Mouse (Mus musculus): Measurements from ENCODE around the gene Gstp2.

DNA sequence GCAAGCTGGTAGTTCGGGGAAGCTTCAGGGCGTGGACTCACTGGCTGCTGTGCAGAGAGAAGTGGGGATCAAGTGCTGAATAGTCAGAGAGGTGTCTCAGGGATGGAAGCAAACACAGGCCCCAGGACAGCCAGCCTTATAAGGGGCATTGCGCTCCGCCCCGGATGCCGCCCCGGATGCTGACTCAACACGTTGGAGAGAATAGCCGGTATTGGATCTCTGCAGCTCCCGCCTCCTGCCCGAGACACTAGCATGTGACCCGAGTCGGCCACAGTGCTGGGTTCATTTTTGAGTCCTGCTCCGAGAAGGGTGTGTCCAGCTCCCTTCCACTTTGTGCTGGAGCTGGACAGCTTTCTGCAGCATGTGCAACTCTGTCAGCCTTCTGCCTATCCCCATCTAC, 3.7 kb downstream of the Gstp2 start:
- TF ChIP-seq CTCF (IDR thresholded peaks at IDR 0.05; ENCODE audit: low read depth), result no peak
- no peak for TF ChIP-seq EP300 (IDR thresholded peaks at IDR 0.05; ENCODE audit: low read depth)

All from liver, postnatal 0 days (tissue).